Mouse (Mus musculus): Measurements from ENCODE around the gene Zfp580. TPM values are rescaled to one million over a fixed set of nuclear protein-coding genes. Genes with fewer than 3 reads are reported as not detected.

Gene Zfp580
- total RNA-seq, 1 experiment from 2014 or later, result 10.0 TPM

DNA sequence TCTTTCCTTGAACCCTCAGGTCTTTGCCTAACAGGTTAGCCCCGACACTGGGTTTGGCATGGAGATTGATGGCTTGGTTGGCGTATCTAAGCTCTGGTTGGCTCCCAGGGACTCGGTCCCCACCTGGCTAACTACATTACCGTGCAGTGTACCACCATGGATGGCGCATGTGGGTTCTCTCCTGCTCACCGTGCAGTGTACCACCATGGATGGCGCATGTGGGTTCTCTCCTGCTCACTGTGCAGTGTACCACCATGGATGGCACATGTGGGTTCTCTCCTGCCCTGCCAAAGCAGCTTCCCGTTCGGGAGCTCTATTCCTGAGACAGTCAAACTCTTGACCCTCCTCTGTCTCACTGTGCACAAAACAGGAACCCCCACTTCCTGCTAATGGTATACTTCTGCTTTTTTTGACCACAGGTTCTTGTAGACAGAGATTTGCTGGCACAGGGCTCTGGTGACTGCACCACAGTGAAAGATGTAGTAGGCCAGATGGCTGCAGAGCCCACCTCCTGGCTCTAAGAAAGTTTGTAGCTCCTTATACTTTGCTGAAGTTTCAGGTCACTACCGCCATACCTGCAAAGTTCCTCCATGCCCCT is 49.8 kb downstream of the Zfp580 start:
- no peak for DNase-seq

DNA sequence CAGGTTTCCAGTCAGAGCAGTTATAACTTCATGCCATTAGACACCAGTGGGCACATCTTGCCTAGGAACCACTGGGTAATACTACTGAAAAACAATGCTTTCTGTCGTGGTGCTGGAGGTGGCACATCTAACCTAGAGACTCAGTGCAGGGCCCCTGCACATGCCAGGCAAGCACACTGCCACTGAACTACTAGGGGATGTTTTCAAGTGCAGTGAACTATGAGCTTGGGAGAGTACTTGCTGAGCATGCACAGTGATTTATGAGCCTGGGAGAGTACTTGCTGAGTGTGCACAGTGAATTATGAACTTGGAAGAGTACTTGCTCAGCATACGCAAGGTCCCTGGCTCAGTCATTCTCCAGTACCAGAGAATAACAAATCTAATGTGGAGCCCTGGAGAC is 51.2 kb downstream of the Zfp580 start:
- no peak for DNase-seq

Other genes with a start within 250 kb of the Zfp580 start
- 140 and 146 TPM in 2 replicates for gene Ube2s, start 238.9 kb upstream of the Zfp580 start, total RNA-seq (2021)
- 2.2 and 2.9 TPM in 2 replicates for gene Shisa7, start 206.8 kb upstream of the Zfp580 start, total RNA-seq (2021)
- 8.6 and 12.5 TPM in 2 replicates for gene Isoc2b, start 181.3 kb upstream of the Zfp580 start, total RNA-seq (2021)
- 55.7 and 67.9 TPM in 2 replicates for gene Isoc2a, start 174.4 kb upstream of the Zfp580 start, total RNA-seq (2021)
- 0.26 TPM in 1 of 2 replicates, not detected in the other for gene Gm36210, start 145.0 kb upstream of the Zfp580 start, total RNA-seq (2021)
- 13.7 and 16.2 TPM in 2 replicates for gene Zfp628, start 136.3 kb upstream of the Zfp580 start, total RNA-seq (2021)
- gene Nat14, start 129.5 kb upstream of the Zfp580 start, total RNA-seq (2021), result 6.6 and 8.1 TPM in 2 replicates
- 3.9 and 5.0 TPM in 2 replicates for gene Ssc5d, start 125.8 kb upstream of the Zfp580 start, total RNA-seq (2021)
- 0.63 TPM in 1 of 2 replicates, not detected in the other for gene Sbk2, start 87.1 kb upstream of the Zfp580 start, total RNA-seq (2021)
- gene Sbk3, start 80.4 kb upstream of the Zfp580 start, total RNA-seq (2021), result 0.37 and 0.64 TPM in 2 replicates
- 17.8 and 20.5 TPM in 2 replicates for gene Zfp579, start 55.4 kb upstream of the Zfp580 start, total RNA-seq (2021)
- 11.7 and 12.9 TPM in 2 replicates for gene Zfp524, start 37.1 kb upstream of the Zfp580 start, total RNA-seq (2021)
- 22.7 and 25.8 TPM in 2 replicates for gene Fiz1, start 36.8 kb upstream of the Zfp580 start, total RNA-seq (2021)
- not detected in 2 replicates for gene Gm44973, start 36.0 kb upstream of the Zfp580 start, total RNA-seq (2021)
- gene Zfp865, start 31.2 kb upstream of the Zfp580 start, total RNA-seq (2021), result 25.3 and 30.5 TPM in 2 replicates
- 1.3 and 2.7 TPM in 2 replicates for gene Ccdc106, start 31.0 kb upstream of the Zfp580 start, total RNA-seq (2021)
- gene 4632433K11Rik, start 17.4 kb upstream of the Zfp580 start, total RNA-seq (2021), result not detected in 2 replicates
- 4.7 and 5.5 TPM in 2 replicates for gene Zfp784, start 13.1 kb upstream of the Zfp580 start, total RNA-seq (2021)
- gene U2af2, start 10.6 kb downstream of the Zfp580 start, total RNA-seq (2021), result 166 and 184 TPM in 2 replicates
- gene Epn1, start 28.7 kb downstream of the Zfp580 start, total RNA-seq (2021), result 145 and 155 TPM in 2 replicates
- gene Rfpl4, start 65.4 kb downstream of the Zfp580 start, total RNA-seq (2021), result not detected in 2 replicates
- gene Rasl2-9, start 74.4 kb downstream of the Zfp580 start, total RNA-seq (2021), result 1.7 and 2.1 TPM in 2 replicates
- gene Vmn1r55, start 98.1 kb downstream of the Zfp580 start, total RNA-seq (2021), result not detected in 2 replicates
- not detected in 2 replicates for gene Vmn1r56, start 145.2 kb downstream of the Zfp580 start, total RNA-seq (2021)
- gene Vmn1r57, start 167.0 kb downstream of the Zfp580 start, total RNA-seq (2021), result not detected in 2 replicates

All from adrenal gland, postnatal 14 days (tissue).